Mouse (Mus musculus) brain, embryonic 14.5 days (tissue): Measurements from ENCODE around the gene Zfp28.

ENCODE experiments used
- CTCF ChIP-seq: fragments of 200-500 bp; IDR thresholded peaks from 2 replicates; pipeline ENCODE4 v1.5.1; 2012; ENCODE audit warnings: inconsistent platforms, mild to moderate bottlenecking, moderate library complexity, borderline replicate concordance; ENCODE audit not compliant: insufficient read depth, insufficient read length; ENCODE audit errors: extremely low read depth
- POLR2A ChIP-seq: fragments of 200-500 bp; IDR thresholded peaks from 2 replicates; pipeline ENCODE4 v1.6.1; 2012; ENCODE audit warnings: mild to moderate bottlenecking, inconsistent platforms, borderline replicate concordance; ENCODE audit not compliant: poor library complexity, insufficient read depth, insufficient read length, severe bottlenecking; ENCODE audit errors: extremely low read depth

- TF ChIP-seq CTCF (no peak), POLR2A (no peak)
Measured at GRCm38 (mm10) chr7:6419894-6420293, 36.8 kb downstream of the Zfp28 start.
